Mouse (Mus musculus) lung, adult 2 months (tissue): Measurements from ENCODE around the gene Nek10. TPM values are rescaled to one million over a fixed set of nuclear protein-coding genes. Genes with fewer than 3 reads are reported as not detected.
"Not testable (repeated sequence)": the region's sequence is repeated elsewhere in the genome, so short reads cannot be mapped to it uniquely, and the experiment has no call there.

Source experiments
- DNase-seq: peaks from one replicate; pipeline ENCODE4 v3.0.0; 2022
- H3K4me1 ChIP-seq: fragments of 200-500 bp; 2 replicates; pipeline ENCODE4 v1.6.1; 2011; ENCODE audit warnings: low read length; ENCODE audit not compliant: control insufficient read depth, insufficient read depth
- H3K4me3 ChIP-seq: fragments of 200-500 bp; replicated peaks from 2 replicates; pipeline ENCODE3; 2011; ENCODE audit warnings: low read depth, mild to moderate bottlenecking, control low read depth, low read length; ENCODE audit errors: extremely low read depth
- CTCF ChIP-seq: fragments of 200-500 bp; IDR thresholded peaks from 2 replicates; pipeline ENCODE4 v1.5.1; 2011; ENCODE audit warnings: mild to moderate bottlenecking, low read length, control low read depth; ENCODE audit not compliant: insufficient read depth
- POLR2A ChIP-seq: fragments of 200-500 bp; IDR thresholded peaks from 2 replicates; pipeline ENCODE4 v1.6.1; 2011; ENCODE audit warnings: low read depth, mild to moderate bottlenecking, control low read depth, low read length, borderline replicate concordance; ENCODE audit errors: extremely low read depth
- WGBS: fragments of 180-500 bp; shearing (Covaris S2); methylation state at CpG from one replicate; pipeline ENCODE4 v1.1.7; 2018; 5-methylcytosine and 5-hydroxymethylcytosine counted together
- polyA plus RNA-seq: library from polyadenylated mRNA; depleted of rRNA; stranded (reverse); fragments of >200 nt; gene quantifications from 2 replicates; pipeline ENCODE4 v1.2.3, GENCODE M21; 2012

Nek10 gene
- polyA plus RNA-seq, 1 experiment, result 0.36 TPM

DNA sequence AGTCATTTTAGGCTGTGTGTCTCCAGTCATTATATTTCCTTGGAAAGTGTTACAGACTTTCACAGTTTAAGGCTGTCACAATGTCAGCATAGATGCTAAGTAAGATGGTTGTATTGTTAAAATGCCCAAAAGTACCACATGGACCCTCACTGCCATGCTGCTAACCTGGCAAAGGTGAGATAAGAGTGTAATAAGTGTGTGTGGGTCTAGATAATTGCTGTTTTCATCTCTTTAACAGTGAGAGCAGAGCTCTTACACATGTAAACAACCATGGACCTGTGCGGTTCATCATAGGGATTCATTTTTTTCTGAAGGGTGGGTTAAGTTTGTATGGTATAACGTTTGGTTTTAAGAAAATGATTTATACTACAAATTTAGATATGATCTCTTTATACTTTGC is 167.4 kb downstream of the Nek10 start:
- 68% methylated on average over 2 of the region's 2 CpGs for WGBS
- TF ChIP-seq CTCF (no peak), POLR2A (no peak)
- no peak for DNase-seq
- H3K4me1 ChIP-seq, result no peaks in the 10 kb centered on the region
- H3K4me3 ChIP-seq, result no peak overlapping the region

DNA sequence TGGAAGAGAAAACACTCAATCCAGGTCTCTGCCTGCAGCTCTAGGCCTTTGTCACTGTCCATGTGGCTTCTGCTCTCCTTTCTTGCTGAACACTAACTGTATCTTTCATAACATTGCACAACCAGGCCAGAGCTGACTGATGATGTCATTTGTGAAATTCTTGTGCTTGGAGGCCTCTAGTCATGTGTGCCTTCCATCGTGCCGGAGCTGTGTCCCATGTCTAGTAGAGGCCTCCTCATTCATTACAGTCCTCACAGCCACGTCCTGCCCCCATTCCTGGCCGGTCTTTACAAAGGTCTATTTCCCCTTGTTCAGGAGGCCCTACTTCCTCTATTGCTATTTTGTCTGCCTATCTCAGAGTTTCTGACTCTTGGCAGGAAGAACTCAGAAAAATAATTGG is 167.8 kb downstream of the Nek10 start:
- 13% methylated on average over 4 of the region's 4 CpGs for WGBS
- H3K4me1 ChIP-seq, result no peaks in the 10 kb centered on the region
- DNase-seq, result no peak
- H3K4me3 ChIP-seq, result no peak overlapping the region
- no peak for TF ChIP-seq CTCF
- TF ChIP-seq POLR2A, result no peak

DNA sequence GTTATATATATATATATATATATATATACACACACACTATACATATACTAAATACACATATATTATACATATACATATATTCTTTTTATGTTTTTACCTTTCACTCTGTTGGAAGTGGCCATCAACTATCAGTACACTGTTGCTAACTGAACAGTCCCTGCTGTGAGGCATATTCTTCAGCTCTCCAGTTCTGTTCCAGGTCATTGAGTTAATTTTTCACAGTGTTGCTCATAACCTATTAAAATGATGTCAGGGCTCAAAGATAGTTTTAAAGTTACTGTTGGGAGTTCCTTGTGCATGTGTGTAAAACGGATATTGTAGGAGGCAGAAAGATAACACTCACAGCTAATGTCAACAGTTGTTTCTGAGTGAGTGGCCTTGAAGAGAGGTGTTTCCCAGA is 170.9 kb downstream of the Nek10 start:
- DNase-seq, result no peak
- no peak overlapping the region for H3K4me3 ChIP-seq
- no peaks in the 10 kb centered on the region for H3K4me1 ChIP-seq
- WGBS, result 22% methylated on average over 1 of the region's 1 CpGs
- TF ChIP-seq CTCF, result no peak
- TF ChIP-seq POLR2A, result no peak

DNA sequence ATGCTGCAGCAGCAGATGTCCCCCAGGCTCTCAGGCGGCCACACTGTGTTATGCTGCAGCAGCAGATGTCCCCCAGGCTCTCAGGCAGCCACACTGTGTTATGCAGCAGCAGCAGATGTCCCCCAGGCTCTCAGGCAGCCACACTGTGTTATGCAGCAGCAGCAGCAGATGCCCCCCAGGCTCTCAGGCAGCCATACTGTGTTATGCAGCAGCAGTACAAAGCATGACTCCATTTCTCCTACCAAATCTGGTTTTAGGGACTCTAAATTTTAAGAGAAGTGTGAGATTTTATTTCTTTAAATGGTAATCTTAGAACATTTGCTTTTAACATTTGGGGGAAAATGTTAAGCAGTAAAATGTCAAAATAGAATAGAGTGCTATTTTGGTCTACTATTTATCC is 180.9 kb downstream of the Nek10 start:
- not testable (repeated sequence) for DNase-seq, H3K4me1 ChIP-seq, H3K4me3 ChIP-seq
- 69% methylated on average over 1 of the region's 1 CpGs for WGBS

DNA sequence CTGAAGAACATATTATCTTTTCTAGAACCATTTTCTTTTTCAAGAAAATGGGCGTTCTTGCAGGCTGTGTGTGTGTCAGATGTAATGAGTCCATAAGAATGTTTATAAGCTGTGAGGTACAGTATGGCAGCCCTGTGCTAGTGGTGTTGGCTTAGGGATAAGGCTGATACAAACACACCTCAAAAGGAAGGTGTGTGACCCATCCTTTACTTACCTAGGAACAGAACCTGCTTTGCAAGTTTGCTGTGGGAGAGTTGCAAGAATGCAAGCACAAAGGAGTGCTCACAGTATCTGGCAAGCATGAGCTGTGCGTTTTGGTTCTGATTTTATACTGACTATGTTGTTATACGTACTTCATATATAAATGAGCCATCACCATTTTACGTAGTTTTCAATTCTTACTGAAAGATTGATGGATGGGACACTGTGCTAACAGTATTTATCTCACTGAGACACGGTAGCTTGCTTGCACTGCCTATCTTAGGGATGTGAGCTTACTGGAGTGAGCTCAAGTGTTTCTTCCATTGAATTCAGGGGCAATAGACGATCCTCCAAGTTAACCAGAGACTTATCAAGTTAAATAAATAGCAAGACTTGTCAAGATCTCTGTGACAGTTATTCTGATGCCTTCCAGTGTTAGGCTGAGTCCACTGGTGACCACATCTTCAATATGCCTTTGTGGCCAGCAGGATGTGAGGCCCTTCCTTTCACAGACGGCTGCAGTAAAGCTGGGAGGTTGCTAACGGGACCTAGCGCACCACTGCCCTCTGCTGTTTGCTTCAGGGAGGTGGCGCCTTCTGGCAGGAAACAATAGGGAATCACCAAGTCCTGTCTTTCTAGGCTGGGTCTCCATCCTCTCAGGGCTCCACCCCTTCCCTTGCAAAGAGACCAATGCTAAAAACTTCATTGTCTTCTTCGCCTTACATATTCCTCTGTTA is 181.8 kb downstream of the Nek10 start:
- Histone ChIP-seq H3K4me1 (no peaks in the 10 kb centered on the region), H3K4me3 (no peak overlapping the region)
- WGBS, result 39% methylated on average over 11 of the region's 11 CpGs
- TF ChIP-seq POLR2A (no peak), CTCF (peak; percentile 93)
- peak; percentile 17 for DNase-seq

DNA sequence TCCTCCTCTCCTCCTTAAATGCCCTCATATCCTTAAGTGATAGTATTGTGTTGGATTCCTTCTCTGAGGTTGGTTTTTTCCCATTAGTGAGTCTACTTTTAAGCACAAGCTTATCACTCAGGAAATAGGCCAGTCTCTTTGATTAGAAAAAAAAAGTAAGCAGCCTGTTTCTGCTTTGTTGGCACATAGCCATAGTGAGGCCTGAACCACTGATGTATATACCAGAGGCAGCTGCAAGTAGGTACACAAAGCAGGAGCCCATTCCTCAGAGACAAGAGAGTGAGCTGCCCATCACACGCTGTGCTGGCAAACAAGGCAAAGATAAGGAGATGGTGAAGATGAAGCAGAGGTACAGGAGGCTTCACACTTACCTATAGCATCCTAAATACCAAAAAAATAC is 184.2 kb downstream of the Nek10 start:
- no peaks in the 10 kb centered on the region for H3K4me1 ChIP-seq
- TF ChIP-seq POLR2A, result no peak
- TF ChIP-seq CTCF, result no peak
- 36% methylated on average over 1 of the region's 1 CpGs for WGBS
- DNase-seq, result no peak
- H3K4me3 ChIP-seq, result no peak overlapping the region

DNA sequence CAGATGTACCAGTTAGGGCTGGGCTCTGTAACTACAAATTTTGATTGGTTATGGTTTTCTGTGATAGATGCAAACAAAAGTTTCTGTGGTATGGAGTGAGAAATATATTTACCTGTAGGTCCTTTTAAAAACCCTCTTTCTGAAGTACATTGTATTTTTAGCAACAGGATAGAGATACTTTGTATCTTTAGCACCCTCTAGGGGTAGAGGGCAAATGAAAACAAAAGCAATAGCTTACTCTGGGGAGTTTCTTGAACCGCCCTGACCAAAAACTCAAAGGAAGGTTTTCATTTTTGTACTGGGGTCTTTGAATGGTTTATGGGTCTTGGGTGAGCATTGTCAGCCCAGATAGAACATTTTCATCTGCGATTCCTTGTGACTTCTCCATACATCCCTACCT is 188.4 kb downstream of the Nek10 start:
- TF ChIP-seq CTCF, result no peak
- no peak for TF ChIP-seq POLR2A
- H3K4me1 ChIP-seq, result no peaks in the 10 kb centered on the region
- WGBS, result 79% methylated on average over 2 of the region's 2 CpGs

DNA sequence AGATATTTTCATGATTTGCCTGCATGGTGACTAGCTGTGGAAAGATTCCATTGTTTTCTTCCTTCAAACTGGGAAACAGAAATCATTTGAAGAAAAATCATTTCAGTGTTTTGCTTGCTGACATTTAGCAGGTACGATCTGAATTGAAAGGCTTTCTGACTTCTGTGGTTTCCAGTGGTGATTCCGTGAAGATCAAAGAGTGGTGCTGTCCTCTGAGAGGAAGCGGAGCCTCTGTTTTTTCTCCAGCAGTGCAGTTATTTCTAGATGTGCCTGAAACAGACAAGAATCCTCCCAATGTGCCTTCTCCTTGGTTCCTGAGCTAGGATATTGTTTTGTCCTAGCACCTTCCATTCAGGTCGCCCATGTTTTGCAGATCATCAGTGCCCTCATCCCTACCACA is 208.2 kb downstream of the Nek10 start:
- no peak for DNase-seq
- 67% methylated on average over 4 of the region's 4 CpGs for WGBS
- no peak for TF ChIP-seq CTCF
- TF ChIP-seq POLR2A, result no peak
- no peaks in the 10 kb centered on the region for H3K4me1 ChIP-seq
- H3K4me3 ChIP-seq, result no peak overlapping the region

More for the DNA sequence above, 188.4 kb downstream of the Nek10 start:
- no peak overlapping the region for H3K4me3 ChIP-seq
- no peak for DNase-seq

DNA sequence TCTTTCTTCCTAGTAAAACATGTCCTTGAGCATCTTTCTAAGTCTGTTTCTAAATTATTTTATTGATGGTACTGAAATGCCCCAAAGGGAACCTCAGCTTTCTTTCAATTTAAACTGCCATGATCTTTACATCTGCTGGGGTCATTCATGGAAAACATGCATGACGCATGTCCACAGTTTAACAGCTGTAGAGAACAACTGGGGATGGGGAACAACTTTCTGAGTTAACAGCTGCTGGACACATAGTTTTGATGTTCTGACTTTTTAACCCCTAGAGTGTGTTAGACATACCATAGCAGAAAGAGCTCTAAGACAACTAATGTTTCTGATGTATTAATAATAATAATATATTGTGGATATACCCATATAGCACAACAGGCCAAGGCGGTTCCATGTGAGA is 211.6 kb downstream of the Nek10 start:
- DNase-seq, result no peak
- TF ChIP-seq POLR2A (no peak), CTCF (no peak)
- H3K4me3 ChIP-seq, result no peak overlapping the region
- no peaks in the 10 kb centered on the region for H3K4me1 ChIP-seq
- 86% methylated on average over 2 of the region's 2 CpGs for WGBS

DNA sequence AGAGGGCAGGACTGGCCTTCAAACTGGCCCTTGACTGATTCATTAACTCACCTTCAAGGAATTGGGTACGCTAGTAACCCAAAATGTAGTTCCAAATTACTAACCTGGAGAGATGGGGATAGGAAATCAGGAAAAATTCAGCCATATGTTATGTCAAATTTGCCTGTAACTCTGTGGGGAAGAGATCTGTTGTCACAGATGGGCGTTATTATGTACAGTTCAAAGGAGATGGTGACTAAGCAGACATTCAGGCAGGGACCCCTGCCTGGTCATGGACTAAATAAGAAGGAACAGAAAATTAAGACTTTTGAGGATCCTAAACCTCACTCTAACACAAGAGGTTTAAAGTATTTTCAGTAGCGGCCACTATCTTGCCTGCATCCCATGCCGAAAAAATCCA is 227.4 kb downstream of the Nek10 start:
- not testable (repeated sequence) for H3K4me1 ChIP-seq, DNase-seq, H3K4me3 ChIP-seq
- WGBS, result 88% methylated on average over 4 of the region's 4 CpGs

DNA sequence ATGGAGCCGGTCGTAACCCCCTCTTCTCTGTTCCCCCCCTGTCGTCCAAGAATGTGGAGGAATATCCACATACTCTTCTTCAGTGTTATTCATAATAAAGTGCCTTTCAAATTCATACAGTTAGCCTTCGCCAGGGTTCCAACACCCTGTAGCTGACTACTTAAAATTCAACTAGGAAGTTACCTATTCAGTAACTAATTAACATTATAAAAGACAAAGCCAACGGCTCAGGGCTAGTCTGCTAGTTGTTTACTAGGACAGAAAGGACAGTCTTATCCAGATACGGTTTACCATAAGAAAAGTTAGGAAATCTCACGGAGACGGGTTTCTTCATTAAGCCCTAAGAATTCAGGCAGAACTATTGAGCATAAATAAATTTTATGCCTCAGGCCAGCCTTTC is 231.4 kb downstream of the Nek10 start:
- WGBS, result 87% methylated on average over 8 of the region's 8 CpGs
- DNase-seq, H3K4me1 ChIP-seq, H3K4me3 ChIP-seq: not testable (repeated sequence)
